Mouse (Mus musculus): ENCODE measurements at regions not wholly inside any gene's neighbourhood (a gene's known extent, or its start where the extent isn't known, plus 50 kb on each side); places are given as distances from the start of the nearest gene placed in this dataset.
A peak's percentile ranks its signal among the peaks of the same experiment; 100 is the strongest.

- Histone ChIP-seq H3K4me1 (peaks cover 28% of the 10 kb centered on the region), H3K36me3 (replicated peaks) (no peaks in the 10 kb centered on the region)
- peak; percentile 76 for ATAC-seq (replicated peaks)
Measured at GRCm38 (mm10) chr13:107861384-107862134, 182.7 kb upstream of the Smim15 start.

DNA sequence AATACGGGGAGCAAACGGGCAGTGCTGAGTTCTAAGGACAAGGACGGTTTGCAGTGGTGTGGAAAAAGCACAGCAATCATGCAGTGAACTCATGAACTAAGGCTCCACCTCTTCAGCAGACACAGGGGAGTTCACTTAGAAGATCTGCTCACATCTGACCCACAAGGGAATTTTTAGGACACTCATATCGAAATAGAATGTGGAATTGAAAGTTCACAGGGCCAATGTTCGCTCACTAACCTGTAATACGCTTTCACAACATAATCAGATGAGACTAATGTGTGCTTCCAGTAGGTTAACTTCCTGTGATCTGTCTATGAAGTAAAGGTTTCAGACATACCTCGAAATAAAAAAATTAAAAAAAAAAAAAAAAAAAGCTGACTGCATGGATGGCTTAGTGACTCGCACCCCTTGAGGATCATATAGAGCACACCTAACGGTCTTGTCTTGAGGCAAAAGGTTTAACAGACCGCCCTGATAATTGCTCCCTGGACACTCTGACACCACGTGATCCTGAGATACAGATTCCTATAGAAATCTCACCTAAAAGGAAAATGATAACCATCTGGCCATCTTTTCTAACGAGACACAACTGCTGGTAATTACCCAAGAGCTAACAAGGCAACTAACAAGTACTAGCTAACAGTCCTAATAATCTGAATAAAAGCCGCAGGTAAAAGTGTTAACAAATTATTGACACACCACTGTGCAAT lies 187.0 kb upstream of the Smim15 start:
- 69% methylated on average over 13 of the region's 13 CpGs for WGBS

More at GRCm38 (mm10) chr13:107861384-107862134, 182.7 kb upstream of the Smim15 start:
- H3K4me3 ChIP-seq = no peak overlapping the region
- H3K27ac ChIP-seq = 0 out of 2 replicates have a peak overlapping the region, but pooled peaks have one; percentile 13
- H3K9ac ChIP-seq = no peak overlapping the region
- 72% methylated on average over 17 of the region's 17 CpGs for WGBS
- H3K27me3 ChIP-seq (replicated peaks) = no peaks in the 10 kb centered on the region
- no peak overlapping the region for H3K4me2 ChIP-seq
- H3K9me3 ChIP-seq = no peaks in the 10 kb centered on the region

DNA sequence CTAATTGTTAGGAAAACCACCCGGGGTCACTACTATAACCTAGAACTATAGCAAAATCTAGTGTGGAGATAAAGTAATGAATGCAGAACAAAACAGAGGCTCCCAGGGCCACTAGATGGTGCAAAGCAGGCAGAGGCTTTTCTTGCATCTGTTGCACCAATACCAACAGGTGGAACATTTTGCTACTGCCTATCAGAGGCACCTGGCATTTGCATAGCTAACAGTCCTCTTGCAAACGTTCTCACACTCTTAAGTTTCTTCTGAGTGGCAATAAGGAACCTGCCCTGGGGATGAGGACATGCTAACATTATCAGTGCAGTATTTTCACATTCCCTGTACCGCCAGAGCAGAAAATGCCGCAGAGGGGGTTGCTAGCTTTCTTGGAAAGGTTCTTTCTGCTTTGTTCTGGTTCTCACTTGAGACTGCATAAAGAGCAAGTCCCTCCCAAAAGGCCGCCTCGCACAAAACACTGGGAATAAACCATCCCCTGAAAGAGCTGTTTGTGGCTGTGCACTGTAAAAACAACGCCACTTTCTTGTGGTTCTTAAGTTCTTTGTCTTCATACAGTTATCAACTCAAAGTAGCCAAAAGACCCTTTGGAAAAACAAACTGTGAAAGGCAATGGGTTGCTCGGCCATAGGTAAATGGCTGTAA lies 193.2 kb upstream of the Smim15 start:
- ATAC-seq (replicated peaks) = no peak
- Histone ChIP-seq H3K4me3 (no peak overlapping the region), H3K36me3 (replicated peaks) (no peaks in the 10 kb centered on the region), H3K4me1 (peaks cover 45% of the 10 kb centered on the region), H3K9ac (no peak overlapping the region), H3K4me2 (no peak overlapping the region), H3K27ac (no peak overlapping the region), H3K9me3 (no peaks in the 10 kb centered on the region), H3K27me3 (replicated peaks) (no peaks in the 10 kb centered on the region)
- 58% methylated on average over 8 of the region's 8 CpGs for WGBS

More for the DNA sequence above, 187.0 kb upstream of the Smim15 start:
- ATAC-seq (replicated peaks) = no peak
- no peaks in the 10 kb centered on the region for H3K27me3 ChIP-seq (replicated peaks)
- no peaks in the 10 kb centered on the region for H3K36me3 ChIP-seq (replicated peaks)
- H3K4me2 ChIP-seq = no peak overlapping the region
- H3K9me3 ChIP-seq = no peaks in the 10 kb centered on the region
- H3K4me1 ChIP-seq = peaks cover 30% of the 10 kb centered on the region
- H3K9ac ChIP-seq = no peak overlapping the region
- no peak overlapping the region for H3K27ac ChIP-seq
- H3K4me3 ChIP-seq = no peak overlapping the region

DNA sequence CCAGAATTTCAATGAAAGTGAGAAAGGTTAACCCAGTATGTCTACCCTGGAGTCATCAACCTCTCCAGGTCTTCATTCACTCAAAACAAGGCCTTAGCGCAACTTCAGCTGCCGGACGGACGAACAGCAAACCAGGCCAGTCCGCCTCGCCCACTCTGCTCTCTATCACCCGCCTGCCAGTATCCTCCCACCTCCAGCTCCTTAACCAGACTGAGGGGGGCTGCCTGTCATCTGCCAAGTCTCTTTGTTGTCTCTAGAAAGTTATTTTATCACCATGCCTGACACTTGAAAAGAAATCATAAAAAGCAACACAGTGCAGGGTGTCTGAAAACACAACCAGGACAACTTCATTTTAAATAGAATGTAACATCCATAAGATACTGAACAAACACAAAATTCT lies 195.4 kb upstream of the Smim15 start:
- H3K27ac ChIP-seq = no peak overlapping the region
- no peak overlapping the region for H3K4me2 ChIP-seq
- no peak overlapping the region for H3K9ac ChIP-seq
- ATAC-seq (replicated peaks) = no peak
- H3K4me3 ChIP-seq = no peak overlapping the region
- H3K4me1 ChIP-seq = peaks cover 65% of the 10 kb centered on the region
- H3K36me3 ChIP-seq (replicated peaks) = no peaks in the 10 kb centered on the region
- no peaks in the 10 kb centered on the region for H3K27me3 ChIP-seq (replicated peaks)
- no peaks in the 10 kb centered on the region for H3K9me3 ChIP-seq
- WGBS = 66% methylated on average over 7 of the region's 7 CpGs

DNA sequence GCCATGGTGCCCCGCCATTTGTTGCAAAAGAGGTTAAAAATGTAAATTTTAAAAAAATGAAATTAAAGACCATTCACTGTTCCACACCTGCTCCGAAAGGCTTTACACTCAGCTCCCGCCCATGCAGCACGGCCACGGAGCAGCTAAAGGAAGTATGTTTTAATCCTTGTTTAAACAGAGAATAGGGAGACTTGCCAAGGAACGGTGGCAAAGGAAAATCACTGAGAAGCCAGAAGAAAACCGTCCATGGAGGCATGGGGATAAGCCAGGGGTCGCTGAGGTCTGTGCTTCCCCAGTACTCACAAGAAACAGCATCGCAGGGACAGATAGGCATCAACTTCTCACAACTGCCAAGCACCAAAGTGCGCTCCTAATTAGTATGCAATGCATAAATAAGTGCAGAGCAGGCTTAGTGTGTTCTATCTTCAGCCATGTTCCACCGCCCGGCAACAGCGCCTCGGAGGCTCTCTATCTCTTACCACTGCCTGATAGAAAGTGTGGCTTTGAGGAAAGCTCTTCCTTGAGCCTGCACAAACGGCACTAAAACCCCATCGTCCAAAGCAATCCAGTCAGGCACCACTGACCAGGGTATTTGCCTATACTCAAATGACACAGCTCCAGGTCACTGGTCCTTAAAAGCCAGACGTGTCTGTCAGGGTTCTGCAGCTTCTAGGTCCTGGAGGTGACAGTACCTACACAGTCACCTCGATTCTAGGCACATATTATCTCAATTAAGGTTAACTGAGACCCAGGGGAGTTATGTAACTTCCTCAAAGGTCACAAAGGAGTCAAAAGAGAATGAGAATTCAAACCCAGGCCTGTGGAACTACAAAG lies 196.8 kb upstream of the Smim15 start:
- no peak overlapping the region for H3K27ac ChIP-seq
- peak overlapping the region; percentile 38 for H3K4me2 ChIP-seq
- no peak overlapping the region for H3K4me3 ChIP-seq
- H3K9ac ChIP-seq = no peak overlapping the region
- peak; percentile 54 for ATAC-seq (replicated peaks)
- whole genome bisulfite sequencing = 17% methylated on average over 18 of the region's 18 CpGs
- H3K36me3 ChIP-seq (replicated peaks) = no peaks in the 10 kb centered on the region
- H3K4me1 ChIP-seq = peaks cover 70% of the 10 kb centered on the region
- H3K27me3 ChIP-seq (replicated peaks) = no peaks in the 10 kb centered on the region
- H3K9me3 ChIP-seq = no peaks in the 10 kb centered on the region

GRCm38 (mm10) chr13:107846621-107847178 lies 197.5 kb upstream of the Smim15 start:
- H3K4me2 ChIP-seq = peak overlapping the region; percentile 38
- H3K9ac ChIP-seq = no peak overlapping the region
- H3K27ac ChIP-seq = no peak overlapping the region
- no peaks in the 10 kb centered on the region for H3K36me3 ChIP-seq (replicated peaks)
- peaks cover 67% of the 10 kb centered on the region for H3K4me1 ChIP-seq
- no peaks in the 10 kb centered on the region for H3K9me3 ChIP-seq
- WGBS = 22% methylated on average over 10 of the region's 10 CpGs
- ATAC-seq (replicated peaks) = peak; percentile 40
- no peaks in the 10 kb centered on the region for H3K27me3 ChIP-seq (replicated peaks)
- no peak overlapping the region for H3K4me3 ChIP-seq

- Histone ChIP-seq H3K4me3 (no peak overlapping the region), H3K9me3 (no peaks in the 10 kb centered on the region), H3K27ac (no peak overlapping the region), H3K27me3 (replicated peaks) (no peaks in the 10 kb centered on the region), H3K36me3 (replicated peaks) (no peaks in the 10 kb centered on the region), H3K4me2 (no peak overlapping the region), H3K9ac (no peak overlapping the region), H3K4me1 (peaks cover 59% of the 10 kb centered on the region)
- no peak for ATAC-seq (replicated peaks)
- WGBS = 59% methylated on average over 4 of the region's 4 CpGs
Measured at GRCm38 (mm10) chr13:107845838-107846237, 198.4 kb upstream of the Smim15 start.

GRCm38 (mm10) chr13:107844085-107844484 lies 200.2 kb upstream of the Smim15 start:
- Histone ChIP-seq H3K4me3 (no peak overlapping the region), H3K9me3 (no peaks in the 10 kb centered on the region), H3K27me3 (replicated peaks) (no peaks in the 10 kb centered on the region), H3K27ac (no peak overlapping the region), H3K4me2 (no peak overlapping the region), H3K36me3 (replicated peaks) (no peaks in the 10 kb centered on the region), H3K9ac (no peak overlapping the region), H3K4me1 (peaks cover 51% of the 10 kb centered on the region)
- ATAC-seq (replicated peaks) = no peak
- WGBS = 86% methylated on average over 4 of the region's 4 CpGs

- Histone ChIP-seq H3K27me3 (replicated peaks) (no peaks in the 10 kb centered on the region), H3K4me2 (no peak overlapping the region), H3K4me1 (peaks cover 33% of the 10 kb centered on the region), H3K36me3 (replicated peaks) (no peaks in the 10 kb centered on the region), H3K27ac (no peak overlapping the region), H3K4me3 (no peak overlapping the region), H3K9me3 (no peaks in the 10 kb centered on the region), H3K9ac (no peak overlapping the region)
- no peak for ATAC-seq (replicated peaks)
- 82% methylated on average over 9 of the region's 9 CpGs for WGBS
Measured at GRCm38 (mm10) chr13:107838126-107838715, 206.0 kb upstream of the Smim15 start.

- Histone ChIP-seq H3K4me2 (no peak overlapping the region), H3K27ac (no peak overlapping the region), H3K4me1 (peaks cover 31% of the 10 kb centered on the region), H3K9me3 (no peaks in the 10 kb centered on the region), H3K4me3 (no peak overlapping the region), H3K36me3 (replicated peaks) (no peaks in the 10 kb centered on the region), H3K9ac (no peak overlapping the region), H3K27me3 (replicated peaks) (no peaks in the 10 kb centered on the region)
- ATAC-seq (replicated peaks) = no peak
- WGBS = 36% methylated on average over 5 of the region's 5 CpGs
Measured at GRCm38 (mm10) chr13:107837206-107837952, 206.9 kb upstream of the Smim15 start.
